Mouse (Mus musculus): ENCODE results near the gene Cyp3a25.
"Not testable (repeated sequence)": the region's sequence is repeated elsewhere in the genome, so short reads cannot be mapped to it uniquely, and the experiment has no call there.

Gene Cyp3a25

DNA sequence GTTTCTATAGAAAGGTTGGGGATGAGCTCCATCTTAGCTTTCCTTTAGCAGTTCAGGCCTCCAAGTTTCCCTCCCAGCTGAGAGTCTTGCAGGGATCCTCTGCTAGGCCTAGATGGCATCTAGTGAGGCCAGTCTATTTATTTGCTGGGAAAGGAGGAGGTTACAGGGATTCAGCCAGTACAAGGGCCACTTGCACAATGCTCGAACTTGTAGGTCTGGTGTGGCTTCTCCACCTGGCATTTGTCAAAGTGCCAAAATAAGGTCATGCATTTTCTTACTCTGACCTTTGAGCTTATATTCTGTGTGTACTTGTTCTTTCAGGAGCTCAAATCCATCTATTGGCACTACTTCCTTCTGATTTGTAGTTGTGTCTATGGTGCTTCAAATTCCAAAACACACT, at the start of gene Cyp3a25:
TSS of gene Cyp3a25 (minus strand) at position 110 of the 400 bp plus-strand sequence.
- DNase-seq (ENCODE audit: low read depth, low spot score), result not testable (repeated sequence)

DNA sequence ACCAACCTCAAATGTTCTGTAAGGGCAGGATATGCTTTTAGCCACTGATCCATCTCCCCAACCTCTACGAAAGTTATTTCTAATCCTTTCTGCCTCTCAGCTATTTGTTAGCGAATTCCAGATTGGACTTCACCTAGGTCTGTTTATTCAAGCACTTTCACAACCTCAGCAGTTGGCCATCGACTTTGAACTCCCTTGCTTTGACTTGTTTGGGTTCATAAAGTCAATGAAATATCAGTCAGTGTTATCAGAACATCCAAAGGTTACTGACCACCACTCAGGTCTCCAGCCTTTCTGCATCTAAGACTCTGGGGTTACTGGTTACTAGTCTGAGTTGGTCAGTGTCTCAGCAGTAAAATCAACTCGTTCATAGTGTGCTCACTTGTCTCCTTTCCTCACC, 11.7 kb upstream of the Cyp3a25 start:
- DNase-seq (ENCODE audit: low read depth, low spot score), result no peak

DNA sequence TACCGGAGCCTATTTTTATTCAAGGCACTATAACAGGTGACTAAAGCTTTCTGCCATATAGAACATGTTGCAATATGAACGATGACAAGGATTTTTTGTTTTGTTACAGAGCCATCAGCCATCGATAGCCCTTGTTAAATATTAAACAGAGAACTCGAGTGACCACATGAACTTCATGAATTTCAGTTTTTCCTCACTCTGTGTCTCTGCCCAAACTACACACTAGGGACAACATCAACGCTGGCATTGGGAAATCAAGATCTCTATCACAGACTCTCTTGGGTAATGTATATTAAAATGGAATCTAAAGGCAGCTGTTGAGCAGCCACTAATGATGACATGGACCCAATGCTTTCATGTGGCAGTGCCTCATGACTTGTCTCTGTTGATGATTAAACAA, 8.9 kb upstream of the Cyp3a25 start:
- DNase-seq (ENCODE audit: low read depth, low spot score), result no peak

DNA sequence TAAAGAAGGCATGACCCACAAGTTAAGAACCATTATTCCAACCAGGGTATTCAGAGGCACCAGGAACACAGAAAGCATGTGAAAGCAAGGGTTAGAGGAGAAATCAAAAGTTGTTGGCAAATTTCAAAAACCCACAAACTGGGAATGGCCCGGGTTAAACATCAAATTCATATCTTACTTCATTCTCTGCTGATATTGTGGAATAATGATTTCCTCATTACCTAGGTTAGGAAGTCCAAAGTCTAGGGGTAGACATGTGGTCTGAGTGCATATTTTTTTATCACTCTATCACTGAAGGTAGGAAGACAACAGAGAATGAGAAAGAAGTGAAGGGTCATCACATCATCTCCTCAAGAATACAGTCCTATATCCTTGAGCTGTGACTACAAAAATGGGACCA, 1.8 kb upstream of the Cyp3a25 start:
- DNase-seq (ENCODE audit: low read depth, low spot score), result no peak

DNA sequence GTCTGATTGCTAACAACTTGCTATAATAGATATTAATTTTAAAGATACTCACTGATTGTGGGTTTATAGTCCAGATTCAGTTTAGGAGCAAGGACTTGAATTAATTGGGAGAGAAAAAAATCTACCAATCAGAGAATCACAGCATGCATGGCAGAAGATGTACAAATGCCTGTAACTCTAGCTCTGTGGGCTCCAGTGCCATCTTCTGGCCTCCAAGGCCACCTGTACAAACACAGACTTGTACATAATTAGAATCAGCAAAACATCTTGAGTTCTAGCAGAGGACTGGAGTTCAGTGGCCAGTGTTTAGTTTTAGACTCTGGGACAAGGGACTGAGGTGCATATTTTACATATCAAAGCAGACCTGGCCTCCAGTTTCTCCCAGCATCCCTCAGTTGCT, 42.3 kb downstream of the Cyp3a25 start:
- DNase-seq (ENCODE audit: low read depth, low spot score), result no peak
